Mouse (Mus musculus): ENCODE data around the gene Enc1. TPM values are rescaled to one million over a fixed set of nuclear protein-coding genes. Genes with fewer than 3 reads are reported as not detected.
A peak's percentile ranks its signal among the peaks of the same experiment; 100 is the strongest.
"Not testable (repeated sequence)": the region's sequence is repeated elsewhere in the genome, so short reads cannot be mapped to it uniquely, and the experiment has no call there.

Enc1 gene
- total RNA-seq, 1 experiment from 2014 or later = 4.5 TPM

- no peak for ATAC-seq (replicated peaks in 1 of 2; ENCODE audit: insufficient read depth in 1 of 2, low FRiP score in 2 of 2, low TSS enrichment in 1 of 2, low read depth in 1 of 2, poor library complexity in 2 of 2, severe bottlenecking in 2 of 2)
Measured at GRCm38 (mm10) chr13:97260456-97261180, 19.7 kb downstream of the Enc1 start.

GRCm38 (mm10) chr13:97261549-97261948, 20.6 kb downstream of the Enc1 start:
- ATAC-seq (replicated peaks in 1 of 2; ENCODE audit: insufficient read depth in 1 of 2, low FRiP score in 2 of 2, low TSS enrichment in 1 of 2, low read depth in 1 of 2, poor library complexity in 2 of 2, severe bottlenecking in 2 of 2) = no peak

- ATAC-seq (replicated peaks in 1 of 2; ENCODE audit: insufficient read depth in 1 of 2, low FRiP score in 2 of 2, low TSS enrichment in 1 of 2, low read depth in 1 of 2, poor library complexity in 2 of 2, severe bottlenecking in 2 of 2) = no peak
Measured at GRCm38 (mm10) chr13:97262676-97263075, 21.8 kb downstream of the Enc1 start.

GRCm38 (mm10) chr13:97265534-97265933, 24.6 kb downstream of the Enc1 start:
- not testable (repeated sequence) for ATAC-seq (replicated peaks in 1 of 2; ENCODE audit: insufficient read depth in 1 of 2, low FRiP score in 2 of 2, low TSS enrichment in 1 of 2, low read depth in 1 of 2, poor library complexity in 2 of 2, severe bottlenecking in 2 of 2)

GRCm38 (mm10) chr13:97270723-97271122, 29.8 kb downstream of the Enc1 start:
- ATAC-seq (replicated peaks in 1 of 2; ENCODE audit: insufficient read depth in 1 of 2, low FRiP score in 2 of 2, low TSS enrichment in 1 of 2, low read depth in 1 of 2, poor library complexity in 2 of 2, severe bottlenecking in 2 of 2) = no peak

GRCm38 (mm10) chr13:97271641-97272040, 30.7 kb downstream of the Enc1 start:
- ATAC-seq (replicated peaks in 1 of 2; ENCODE audit: insufficient read depth in 1 of 2, low FRiP score in 2 of 2, low TSS enrichment in 1 of 2, low read depth in 1 of 2, poor library complexity in 2 of 2, severe bottlenecking in 2 of 2) = no peak

- ATAC-seq (replicated peaks in 1 of 2; ENCODE audit: insufficient read depth in 1 of 2, low FRiP score in 2 of 2, low TSS enrichment in 1 of 2, low read depth in 1 of 2, poor library complexity in 2 of 2, severe bottlenecking in 2 of 2) = no peak
Measured at GRCm38 (mm10) chr13:97274757-97275156, 33.9 kb downstream of the Enc1 start.

- no peak for ATAC-seq (replicated peaks in 1 of 2; ENCODE audit: insufficient read depth in 1 of 2, low FRiP score in 2 of 2, low TSS enrichment in 1 of 2, low read depth in 1 of 2, poor library complexity in 2 of 2, severe bottlenecking in 2 of 2)
Measured at GRCm38 (mm10) chr13:97275482-97275881, 34.6 kb downstream of the Enc1 start.

GRCm38 (mm10) chr13:97282051-97282910, 41.4 kb downstream of the Enc1 start:
- ATAC-seq (replicated peaks in 1 of 2; ENCODE audit: insufficient read depth in 1 of 2, low FRiP score in 2 of 2, low TSS enrichment in 1 of 2, low read depth in 1 of 2, poor library complexity in 2 of 2, severe bottlenecking in 2 of 2) = no peak

GRCm38 (mm10) chr13:97282911-97283281, 42.0 kb downstream of the Enc1 start:
- no peak for ATAC-seq (replicated peaks in 1 of 2; ENCODE audit: insufficient read depth in 1 of 2, low FRiP score in 2 of 2, low TSS enrichment in 1 of 2, low read depth in 1 of 2, poor library complexity in 2 of 2, severe bottlenecking in 2 of 2)

- ATAC-seq (replicated peaks in 1 of 2; ENCODE audit: insufficient read depth in 1 of 2, low FRiP score in 2 of 2, low TSS enrichment in 1 of 2, low read depth in 1 of 2, poor library complexity in 2 of 2, severe bottlenecking in 2 of 2) = no peak
Measured at GRCm38 (mm10) chr13:97287046-97287445, 46.1 kb downstream of the Enc1 start.

- no peak for ATAC-seq (replicated peaks in 1 of 2; ENCODE audit: insufficient read depth in 1 of 2, low FRiP score in 2 of 2, low TSS enrichment in 1 of 2, low read depth in 1 of 2, poor library complexity in 2 of 2, severe bottlenecking in 2 of 2)
Measured at GRCm38 (mm10) chr13:97290747-97291146, 49.8 kb downstream of the Enc1 start.

GRCm38 (mm10) chr13:97291354-97291753, 50.4 kb downstream of the Enc1 start:
- no peak; a peak in 1 of 4 replicates for ATAC-seq (replicated peaks in 1 of 2; ENCODE audit: insufficient read depth in 1 of 2, low FRiP score in 2 of 2, low TSS enrichment in 1 of 2, low read depth in 1 of 2, poor library complexity in 2 of 2, severe bottlenecking in 2 of 2)

GRCm38 (mm10) chr13:97292026-97292425, 51.1 kb downstream of the Enc1 start:
- no peak for ATAC-seq (replicated peaks in 1 of 2; ENCODE audit: insufficient read depth in 1 of 2, low FRiP score in 2 of 2, low TSS enrichment in 1 of 2, low read depth in 1 of 2, poor library complexity in 2 of 2, severe bottlenecking in 2 of 2)

GRCm38 (mm10) chr13:97292451-97293245, 51.7 kb downstream of the Enc1 start:
- no peak for ATAC-seq (replicated peaks in 1 of 2; ENCODE audit: insufficient read depth in 1 of 2, low FRiP score in 2 of 2, low TSS enrichment in 1 of 2, low read depth in 1 of 2, poor library complexity in 2 of 2, severe bottlenecking in 2 of 2)

- 0 out of 4 replicates have a peak, but pooled peaks of 1 of the 2 experiments have one; percentile 18 for ATAC-seq (replicated peaks in 1 of 2; ENCODE audit: insufficient read depth in 1 of 2, low FRiP score in 2 of 2, low TSS enrichment in 1 of 2, low read depth in 1 of 2, poor library complexity in 2 of 2, severe bottlenecking in 2 of 2)
Measured at GRCm38 (mm10) chr13:97295101-97295852, 54.4 kb downstream of the Enc1 start.

GRCm38 (mm10) chr13:97295853-97296219, 54.9 kb downstream of the Enc1 start:
- ATAC-seq (replicated peaks in 1 of 2; ENCODE audit: insufficient read depth in 1 of 2, low FRiP score in 2 of 2, low TSS enrichment in 1 of 2, low read depth in 1 of 2, poor library complexity in 2 of 2, severe bottlenecking in 2 of 2) = peak; percentile 23 to 58; a peak in 3 of 4 replicates

Measured in hematopoietic stem cell, adult 5-6 weeks (primary cell).